In genomic region chr6:118592662-118593376, GRCm38 (mm10) we compare ENCODE assay signal across 9 mouse cellular contexts. TPM values are rescaled to one million over a fixed set of nuclear protein-coding genes. Genes with fewer than 3 reads are reported as not detected.
A peak's percentile ranks its signal among the peaks of the same experiment; 100 is the strongest.
DNase-seq lines count a peak whose midpoint lies in the region; ATAC-seq and TF ChIP-seq lines count a peak whose summit lies in the region.
"Had no signal": no experiment of that assay in that cellular context is flagged by ENCODE, and none has a peak within 500 bp of the region (broad histone marks: within the 10 kb centered on the region; RNA-seq: fewer than 3 reads in every experiment).

No protein-coding gene starts in this region.

- H3K4me3 ChIP-seq in heart, embryonic 10.5 days: peak overlapping the region; percentile 52
- H3K4me3 ChIP-seq in forebrain, embryonic 16.5 days (replicated peaks; ENCODE audit: low read length): peak overlapping the region; percentile 37
- peak overlapping the region; percentile 46 for H3K4me3 ChIP-seq in liver, postnatal 0 days (ENCODE audit: low read depth, low read length)

- peaks cover 63% of the 10 kb centered on the region for H3K36me3 ChIP-seq in heart, embryonic 10.5 days
- 0 out of 2 replicates have a peak, but pooled peaks cover 2% of the 10 kb centered on the region for H3K36me3 ChIP-seq in forebrain, embryonic 16.5 days (ENCODE audit: control insufficient read depth, insufficient read depth)
- no peaks in the 10 kb centered on the region for H3K36me3 ChIP-seq in liver, postnatal 0 days (replicated peaks; ENCODE audit: insufficient read depth, low read length)

- peaks cover 36% of the 10 kb centered on the region for H3K27me3 ChIP-seq in heart, embryonic 10.5 days (ENCODE audit: insufficient read depth, poor library complexity, severe bottlenecking)
- peaks cover 4% of the 10 kb centered on the region; the same call in 1 of the 2 replicates for H3K27me3 ChIP-seq in forebrain, embryonic 16.5 days (replicated peaks; ENCODE audit: control insufficient read depth, insufficient read depth, low read length)
- H3K27me3 ChIP-seq in liver, postnatal 0 days (ENCODE audit: insufficient read depth, low read length): peaks cover 31% of the 10 kb centered on the region

- no peak for TF ChIP-seq CTCF in liver, postnatal 0 days (IDR thresholded peaks at IDR 0.05; ENCODE audit: low read depth)

- peak overlapping the region; percentile 40 for H3K9ac ChIP-seq in forebrain, embryonic 16.5 days (replicated peaks; ENCODE audit: low read depth, low read length)
- H3K9ac ChIP-seq in liver, postnatal 0 days (replicated peaks): no peak overlapping the region

- no peak for TF ChIP-seq EP300 in liver, postnatal 0 days (IDR thresholded peaks at IDR 0.05; ENCODE audit: low read depth)

- 41% methylated on average over 21 of the region's 21 CpGs for WGBS in heart, embryonic 10.5 days
- WGBS in forebrain, embryonic 16.5 days: 20% methylated on average over 21 of the region's 21 CpGs
- 23% methylated on average over 21 of the region's 21 CpGs for WGBS in liver, postnatal 0 days (ENCODE audit: insufficient replicate concordance)

- H3K4me1 ChIP-seq in heart, embryonic 10.5 days: peaks cover 9% of the 10 kb centered on the region; the same call in 1 of the 2 replicates
- H3K4me1 ChIP-seq in forebrain, embryonic 16.5 days (replicated peaks; ENCODE audit: control insufficient read depth, insufficient read depth, low read length): peaks cover 10% of the 10 kb centered on the region
- H3K4me1 ChIP-seq in liver, postnatal 0 days (ENCODE audit: insufficient read depth): peaks cover 8% of the 10 kb centered on the region; the same call in 1 of the 2 replicates

- peak overlapping the region; percentile 62 for H3K4me2 ChIP-seq in forebrain, embryonic 16.5 days (ENCODE audit: low read length)
- peak overlapping the region; percentile 76 for H3K4me2 ChIP-seq in liver, postnatal 0 days (ENCODE audit: low read depth, low read length)

- ATAC-seq in forebrain, embryonic 16.5 days: no peak
- ATAC-seq in liver, postnatal 0 days: no peak

- no peaks in the 10 kb centered on the region for H3K9me3 ChIP-seq in heart, embryonic 10.5 days
- H3K9me3 ChIP-seq in forebrain, embryonic 16.5 days (ENCODE audit: control insufficient read depth, low read length): no peaks in the 10 kb centered on the region
- no peaks in the 10 kb centered on the region for H3K9me3 ChIP-seq in liver, postnatal 0 days (ENCODE audit: low read length)

- DNase-seq in heart, embryonic 10.5 days (ENCODE audit: low spot score): no peak
- no peak for DNase-seq in heart, adult 8-10 months (ENCODE audit: low spot score)
- peak; percentile 21 for DNase-seq in CD4-positive helper T cell, adult 2 months (ENCODE audit: low read depth, low spot score)
- no peak for DNase-seq in liver, postnatal 0 days
- DNase-seq in adrenal gland, adult 2 months: no peak
- no peak for DNase-seq in urinary bladder, postnatal 14 days (ENCODE audit: low spot score)
- no peak for DNase-seq in spleen, adult 18-20 months
- DNase-seq: cerebellum, adult 18-20 months had no signal

- no peak overlapping the region; the same call in 1 of the 2 replicates for H3K27ac ChIP-seq in heart, embryonic 10.5 days
- no peak overlapping the region for H3K27ac ChIP-seq in forebrain, embryonic 16.5 days (ENCODE audit: low read length)
- H3K27ac ChIP-seq in liver, postnatal 0 days (ENCODE audit: low read depth): no peak overlapping the region

RNA-seq across cellular contexts. Expression of gene Ankrd26, which starts 30.8 kb away (rescaled TPM):
- polyA plus RNA-seq in heart, embryonic 10.5 days (2016; fragmentation: Nextera tagmentation; extraction: Ambion mirVana): 7.7 and 13.1 TPM in 2 replicates
- total RNA-seq in heart, adult 8-10 months (2022): 1 to 10 TPM; 1.6 to 3.5 (median 2.4) TPM
- polyA plus RNA-seq in forebrain, embryonic 16.5 days (2015; fragmentation: Nextera tagmentation; extraction: Ambion mirVana): 20.5 and 21.6 TPM in 2 replicates
- polyA plus RNA-seq in liver, postnatal 0 days (2015; fragmentation: Nextera tagmentation; extraction: Ambion mirVana): 3.8 and 5.6 TPM in 2 replicates
- total RNA-seq in adrenal gland, adult 2 months (2021): 1 to 10 TPM; 2.6 to 4.5 TPM
- polyA plus RNA-seq in adrenal gland, adult 2 months (2012; rRNA removed): 0.22 TPM in 2 replicates
